Mouse (Mus musculus) Muller cell, postnatal 12 days (primary cell): ENCODE results near the gene Zfp661.

Experiments
- DNase-seq: peaks from one replicate; pipeline ENCODE4 v3.0.0-alpha.2; 2015; ENCODE audit errors: inconsistent ontology term

Zfp661 gene

GRCm38 (mm10) chr2:127550446-127550845 lies 36.4 kb downstream of the Zfp661 start:
- no peak for DNase-seq

- DNase-seq = no peak
Measured at GRCm38 (mm10) chr2:127549711-127550110, 37.2 kb downstream of the Zfp661 start.

- DNase-seq = no peak
Measured at GRCm38 (mm10) chr2:127548342-127549074, 38.4 kb downstream of the Zfp661 start.

- DNase-seq = no peak
Measured at GRCm38 (mm10) chr2:127541697-127542096, 45.2 kb downstream of the Zfp661 start.

- no peak for DNase-seq
Measured at GRCm38 (mm10) chr2:127541185-127541584, 45.7 kb downstream of the Zfp661 start, which contains the start of gene Prom2. TSS of gene Prom2 (minus strand) at chr2:127541467.

- DNase-seq = no peak
Measured at GRCm38 (mm10) chr2:127539494-127539893, 47.4 kb downstream of the Zfp661 start.

GRCm38 (mm10) chr2:127537548-127537947 lies 49.3 kb downstream of the Zfp661 start:
- DNase-seq = no peak

- no peak for DNase-seq
Measured at GRCm38 (mm10) chr2:127535363-127535762, 51.5 kb downstream of the Zfp661 start.

- DNase-seq = peak; percentile 40
Measured at GRCm38 (mm10) chr2:127532379-127532778, 54.5 kb downstream of the Zfp661 start.

GRCm38 (mm10) chr2:127531592-127531991 lies 55.3 kb downstream of the Zfp661 start:
- DNase-seq = no peak

- DNase-seq = no peak
Measured at GRCm38 (mm10) chr2:127530418-127530817, 56.5 kb downstream of the Zfp661 start.

GRCm38 (mm10) chr2:127525004-127525775 lies 61.7 kb downstream of the Zfp661 start:
- DNase-seq = no peak
